Mouse (Mus musculus) cerebellum, adult 2 months (tissue): ENCODE data around the gene Ppme1. TPM values are rescaled to one million over a fixed set of nuclear protein-coding genes. Genes with fewer than 3 reads are reported as not detected.

Source experiments
- DNase-seq, 2 experiments: peaks; one replicate each; pipeline ENCODE4 v3.0.0; 2021
- H3K27ac ChIP-seq: fragments of 200-500 bp; 2 replicates; pipeline ENCODE4 v1.5.1; 2012; ENCODE audit warnings: low read length, control low read depth, inconsistent platforms; ENCODE audit not compliant: insufficient read depth
- H3K27me3 ChIP-seq: fragments of 200-500 bp; 2 replicates; pipeline ENCODE4 v1.6.1; 2012; ENCODE audit warnings: inconsistent platforms, mild to moderate bottlenecking, low read length, moderate library complexity; ENCODE audit not compliant: control insufficient read depth, insufficient read depth
- H3K4me1 ChIP-seq: fragments of 200-500 bp; 2 replicates; pipeline ENCODE4 v1.6.1; 2011; ENCODE audit warnings: low read length; ENCODE audit not compliant: control insufficient read depth, insufficient read depth
- H3K4me3 ChIP-seq: fragments of 200-500 bp; replicated peaks from 2 replicates; pipeline ENCODE3; 2011; ENCODE audit warnings: mild to moderate bottlenecking, low read depth, low read length, control low read depth; ENCODE audit not compliant: insufficient read depth
- CTCF ChIP-seq: fragments of 200-500 bp; IDR thresholded peaks from 2 replicates; pipeline ENCODE4 v1.5.1; 2011; ENCODE audit warnings: low read depth, mild to moderate bottlenecking, control low read depth, low read length, moderate library complexity, borderline replicate concordance; ENCODE audit not compliant: insufficient read depth
- POLR2A ChIP-seq: fragments of 200-500 bp; IDR thresholded peaks from 2 replicates; pipeline ENCODE4 v1.6.1; 2011; ENCODE audit warnings: low read length, control low read depth, borderline replicate concordance; ENCODE audit not compliant: insufficient read depth
- WGBS: fragments of 180-500 bp; shearing (Covaris S2); methylation state at CpG from one replicate; pipeline ENCODE4 v1.1.7; 2018; 5-methylcytosine and 5-hydroxymethylcytosine counted together
- polyA plus RNA-seq: library from polyadenylated mRNA; depleted of rRNA; stranded (reverse); fragments of >200 nt; gene quantifications from 2 replicates; pipeline ENCODE4 v1.2.3, GENCODE M21; 2012

Ppme1 gene
- polyA plus RNA-seq, 1 experiment = 208 TPM

DNA sequence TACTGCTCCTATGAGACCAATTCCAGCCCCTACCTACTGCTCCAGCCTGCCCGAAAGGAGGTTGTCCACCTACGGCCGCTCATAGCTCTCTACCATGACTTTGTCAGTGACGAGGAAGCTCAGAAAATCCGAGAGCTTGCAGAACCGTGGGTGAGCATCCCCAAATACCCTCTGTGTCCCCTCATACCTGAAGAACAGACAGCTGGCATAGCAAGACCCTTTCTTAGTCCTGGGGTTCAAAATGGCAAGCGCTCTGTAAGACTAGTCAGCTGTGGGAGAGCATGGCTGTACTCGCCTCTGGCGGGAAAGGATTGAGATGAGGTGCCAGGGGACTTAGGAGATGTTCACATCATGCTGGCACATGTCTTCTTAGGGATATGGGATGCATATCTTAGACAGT lies 66.2 kb downstream of the Ppme1 start:
- H3K27ac ChIP-seq = no peak overlapping the region
- TF ChIP-seq CTCF = no peak
- no peaks in the 10 kb centered on the region for H3K27me3 ChIP-seq
- H3K4me1 ChIP-seq = no peaks in the 10 kb centered on the region
- DNase-seq = no peak
- 88% methylated on average over 9 of the region's 9 CpGs for WGBS
- H3K4me3 ChIP-seq = no peak overlapping the region

DNA sequence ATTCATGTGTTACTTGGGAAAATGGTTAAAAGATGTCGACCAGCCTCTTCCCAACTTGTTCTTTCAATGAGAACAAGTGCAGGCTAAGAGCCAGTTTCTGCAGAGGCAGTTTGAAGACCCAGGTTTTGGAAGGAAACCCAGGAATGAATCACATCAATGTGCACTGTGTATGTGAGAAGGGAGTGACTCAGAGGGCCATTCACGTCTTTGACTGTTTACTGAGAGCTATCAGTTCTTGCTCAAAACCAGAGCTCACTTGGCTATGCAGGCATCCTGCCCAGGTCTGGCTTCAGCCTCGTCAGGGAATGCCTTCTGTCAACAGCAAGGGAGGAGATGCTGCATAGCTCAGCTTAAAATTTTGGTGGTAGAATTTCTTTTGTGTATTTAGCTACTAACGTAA lies 69.8 kb downstream of the Ppme1 start:
- Histone ChIP-seq H3K4me1 (no peaks in the 10 kb centered on the region), H3K4me3 (no peak overlapping the region), H3K27ac (no peak overlapping the region), H3K27me3 (no peaks in the 10 kb centered on the region)
- whole genome bisulfite sequencing = 47% methylated on average over 4 of the region's 4 CpGs
- TF ChIP-seq POLR2A = no peak
- no peak for TF ChIP-seq CTCF
- no peak for DNase-seq

DNA sequence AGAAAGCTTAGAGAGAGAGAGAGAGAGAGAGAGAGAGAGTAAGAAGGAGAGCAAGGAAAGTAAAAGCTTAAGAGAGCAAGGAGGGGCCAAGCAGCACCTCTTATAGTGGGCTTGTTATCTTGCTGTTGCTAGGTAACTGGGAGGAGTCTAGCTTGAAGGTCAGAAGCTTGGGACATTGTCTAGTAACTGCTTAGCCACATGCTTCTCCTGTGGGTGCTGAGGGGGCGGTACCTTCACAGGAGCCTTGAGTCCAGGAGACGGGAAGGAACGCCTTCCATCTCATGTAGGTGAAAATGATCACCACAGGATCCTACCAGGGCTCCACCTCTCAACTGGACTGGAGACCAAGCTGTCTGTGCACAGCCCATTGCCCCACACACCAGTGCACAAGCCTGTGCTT lies 70.7 kb downstream of the Ppme1 start:
- 72% methylated on average over 3 of the region's 3 CpGs for WGBS
- DNase-seq = no peak
- H3K4me1 ChIP-seq = no peaks in the 10 kb centered on the region
- H3K27ac ChIP-seq = no peak overlapping the region
- TF ChIP-seq POLR2A = no peak
- TF ChIP-seq CTCF = no peak
- H3K4me3 ChIP-seq = no peak overlapping the region
- H3K27me3 ChIP-seq = no peaks in the 10 kb centered on the region

DNA sequence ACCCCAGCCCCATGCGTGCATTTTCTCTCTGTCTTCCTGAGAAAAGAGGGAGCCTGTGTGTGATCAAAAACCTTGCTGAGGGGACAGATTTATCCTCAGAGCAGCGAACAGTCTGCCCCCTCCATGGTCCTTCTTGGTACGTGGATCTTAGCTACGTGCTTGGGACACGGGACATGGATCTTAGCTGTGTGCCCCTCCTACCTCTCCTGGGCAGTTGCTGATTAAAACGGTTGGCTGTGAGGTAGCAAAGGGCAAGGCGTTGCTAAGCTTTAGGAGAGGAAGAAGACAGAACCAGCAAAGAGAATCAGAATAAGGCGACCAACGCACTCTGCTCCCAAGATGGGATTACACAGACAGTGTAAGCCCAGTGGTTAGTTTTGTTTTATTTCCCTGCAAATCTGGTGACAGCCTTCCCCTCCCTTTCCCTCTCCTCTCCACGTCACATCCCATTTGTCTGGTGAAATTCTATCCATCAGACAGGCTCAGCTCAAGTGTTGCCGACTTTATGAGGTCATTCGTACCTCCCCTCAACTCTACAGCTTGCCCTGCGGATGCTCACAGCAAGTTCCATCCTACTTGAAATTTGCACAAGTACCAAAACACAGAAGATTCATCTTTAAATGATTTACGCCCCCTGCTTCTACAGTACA lies 73.1 kb downstream of the Ppme1 start:
- H3K4me3 ChIP-seq = no peak overlapping the region
- no peak overlapping the region for H3K27ac ChIP-seq
- no peaks in the 10 kb centered on the region for H3K4me1 ChIP-seq
- TF ChIP-seq CTCF = no peak
- TF ChIP-seq POLR2A = no peak
- no peak for DNase-seq
- WGBS = 79% methylated on average over 14 of the region's 14 CpGs
- H3K27me3 ChIP-seq = no peaks in the 10 kb centered on the region

DNA sequence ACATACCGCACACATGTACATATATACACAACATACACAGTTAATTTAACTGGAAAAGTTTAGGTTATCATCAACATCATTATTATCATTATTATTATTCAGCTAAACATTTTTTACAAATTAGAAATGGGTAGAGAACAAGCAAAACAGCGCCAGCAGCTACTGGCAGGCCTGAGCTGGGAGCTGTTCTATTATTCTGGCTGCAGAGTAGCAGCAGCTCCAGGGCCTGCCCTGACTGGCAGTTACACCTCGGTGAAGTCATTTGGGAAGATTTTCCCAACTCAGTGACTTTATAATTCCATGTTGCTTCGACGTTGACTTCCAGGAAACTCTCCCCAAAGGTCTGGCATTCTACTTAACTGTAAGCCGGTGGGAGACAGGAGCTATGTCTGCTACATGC lies 75.4 kb downstream of the Ppme1 start:
- no peak for DNase-seq
- no peak for TF ChIP-seq POLR2A
- TF ChIP-seq CTCF = no peak
- no peaks in the 10 kb centered on the region for H3K4me1 ChIP-seq
- H3K4me3 ChIP-seq = no peak overlapping the region
- no peaks in the 10 kb centered on the region for H3K27me3 ChIP-seq
- no peak overlapping the region for H3K27ac ChIP-seq
- 66% methylated on average over 6 of the region's 6 CpGs for WGBS

DNA sequence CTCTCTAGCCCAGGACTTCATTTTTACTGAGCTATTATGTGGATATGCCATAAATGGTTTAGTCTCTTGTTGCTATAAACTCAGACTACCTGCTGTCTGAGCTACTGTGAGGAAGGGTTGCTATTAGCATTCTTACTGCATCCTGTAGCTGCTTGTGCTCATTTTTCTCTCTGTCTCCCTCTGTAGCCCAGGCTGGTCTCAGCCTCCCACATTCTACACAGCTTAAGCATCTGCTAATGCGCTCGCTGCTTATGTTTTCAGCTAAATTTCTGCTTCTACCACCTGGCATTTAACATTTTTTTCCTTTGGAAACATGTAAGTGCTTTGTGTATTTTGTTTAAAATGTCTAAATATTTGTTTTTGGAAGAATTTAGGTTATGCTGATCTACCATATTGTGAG lies 76.4 kb downstream of the Ppme1 start:
- Histone ChIP-seq H3K4me1 (no peaks in the 10 kb centered on the region), H3K27ac (no peak overlapping the region), H3K4me3 (no peak overlapping the region), H3K27me3 (no peaks in the 10 kb centered on the region)
- DNase-seq = no peak
- WGBS = 91% methylated on average over 2 of the region's 2 CpGs
- TF ChIP-seq CTCF (no peak), POLR2A (no peak)

DNA sequence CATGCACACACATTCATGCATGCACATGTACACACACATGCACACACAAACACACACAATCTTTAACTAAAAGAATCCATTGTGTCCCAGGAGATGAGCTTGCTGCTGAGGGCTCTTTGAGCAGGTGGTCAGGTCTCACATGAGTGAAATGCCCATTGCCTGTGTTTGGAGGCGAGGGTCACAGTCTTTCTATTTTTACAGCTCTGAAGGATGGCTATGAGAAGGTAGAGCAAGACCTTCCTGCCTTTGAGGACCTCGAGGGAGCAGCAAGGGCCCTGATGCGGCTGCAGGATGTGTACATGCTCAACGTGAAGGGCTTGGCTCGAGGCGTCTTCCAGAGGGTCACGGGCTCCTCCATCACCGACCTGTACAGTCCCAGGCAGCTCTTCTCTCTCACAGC lies 78.6 kb downstream of the Ppme1 start:
- no peak for TF ChIP-seq POLR2A
- TF ChIP-seq CTCF = no peak
- no peak for DNase-seq
- 78% methylated on average over 8 of the region's 8 CpGs for WGBS
- H3K27me3 ChIP-seq = no peaks in the 10 kb centered on the region
- H3K27ac ChIP-seq = no peak overlapping the region
- no peak overlapping the region for H3K4me3 ChIP-seq
- H3K4me1 ChIP-seq = no peaks in the 10 kb centered on the region

DNA sequence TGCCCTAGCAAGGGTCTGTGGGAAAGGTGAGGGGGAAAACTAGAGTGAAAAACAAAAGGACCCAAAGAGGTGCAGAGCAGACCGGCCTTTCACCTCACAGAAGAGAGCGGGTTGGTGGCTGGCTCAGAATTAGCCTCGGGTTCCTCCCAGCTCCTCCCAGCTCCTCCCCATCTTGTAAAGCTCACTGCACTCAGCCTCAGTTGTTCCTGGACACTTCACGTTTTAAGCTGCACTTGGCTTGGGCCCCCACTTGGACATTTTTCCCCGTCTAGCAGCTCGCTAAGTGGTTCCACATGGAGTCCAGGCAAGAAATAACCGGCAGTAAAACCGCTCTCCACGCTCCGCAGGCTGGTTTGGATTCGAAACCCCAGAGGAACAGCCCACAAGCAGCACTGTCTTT lies 83.5 kb downstream of the Ppme1 start:
- no peak for DNase-seq
- Histone ChIP-seq H3K27ac (no peak overlapping the region), H3K27me3 (peaks cover 3% of the 10 kb centered on the region; the same call in 1 of the 2 replicates), H3K4me3 (no peak overlapping the region), H3K4me1 (peaks cover 4% of the 10 kb centered on the region; the same call in 1 of the 2 replicates)
- WGBS = 55% methylated on average over 11 of the region's 11 CpGs
- TF ChIP-seq POLR2A (no peak), CTCF (no peak)
